Mouse (Mus musculus) neural tube, embryonic 10.5 days (tissue): ENCODE measurements around the gene Xndc1.
"Not testable (repeated sequence)": the region's sequence is repeated elsewhere in the genome, so short reads cannot be mapped to it uniquely, and the experiment has no call there.

ENCODE experiments used
- DNase-seq: peaks from one replicate; pipeline ENCODE4 v3.0.0-alpha.2; 2017; ENCODE audit warnings: low spot score; ENCODE audit errors: extremely low spot score

The Xndc1 gene

GRCm38 (mm10) chr7:102065046-102065891 lies at the start of gene Xndc1, which contains the start of the genes Rnf121 and Xntrpc:
TSS of gene Xndc1 (plus strand) at chr7:102065511.
TSS of gene Rnf121 (minus strand) at chr7:102065469.
TSS of gene Xntrpc (plus strand) at chr7:102065713.
- DNase-seq, result peak; percentile 93

- no peak for DNase-seq
Observed at GRCm38 (mm10) chr7:102016936-102017335, 48.4 kb upstream of the Xndc1 start.

GRCm38 (mm10) chr7:102017452-102017851 lies 47.9 kb upstream of the Xndc1 start:
- DNase-seq, result no peak

GRCm38 (mm10) chr7:102018034-102018433 lies 47.3 kb upstream of the Xndc1 start:
- no peak for DNase-seq

GRCm38 (mm10) chr7:102018590-102018989 lies 46.7 kb upstream of the Xndc1 start, which contains the start of gene Il18bp:
TSS of gene Il18bp (minus strand) at chr7:102018690.
- no peak for DNase-seq

- DNase-seq, result no peak
Observed at GRCm38 (mm10) chr7:102019362-102019761, 45.9 kb upstream of the Xndc1 start.

- DNase-seq, result not testable (repeated sequence)
Observed at GRCm38 (mm10) chr7:102020934-102021333, 44.4 kb upstream of the Xndc1 start.

GRCm38 (mm10) chr7:102023821-102024220 lies 41.5 kb upstream of the Xndc1 start:
- no peak for DNase-seq

GRCm38 (mm10) chr7:102025187-102026119 lies 39.9 kb upstream of the Xndc1 start:
- no peak for DNase-seq

GRCm38 (mm10) chr7:102034904-102035303 lies 30.4 kb upstream of the Xndc1 start:
- no peak for DNase-seq

GRCm38 (mm10) chr7:102035534-102035933 lies 29.8 kb upstream of the Xndc1 start:
- DNase-seq, result no peak

GRCm38 (mm10) chr7:102037318-102037717 lies 28.0 kb upstream of the Xndc1 start:
- no peak for DNase-seq

- no peak for DNase-seq
Observed at GRCm38 (mm10) chr7:102042314-102042713, 23.0 kb upstream of the Xndc1 start.

GRCm38 (mm10) chr7:102048524-102048923 lies 16.8 kb upstream of the Xndc1 start:
- not testable (repeated sequence) for DNase-seq

- no peak for DNase-seq
Observed at GRCm38 (mm10) chr7:102061353-102061752, 4.0 kb upstream of the Xndc1 start.

GRCm38 (mm10) chr7:102062203-102062602 lies 3.1 kb upstream of the Xndc1 start:
- no peak for DNase-seq

GRCm38 (mm10) chr7:102063891-102064290 lies 1.4 kb upstream of the Xndc1 start:
- no peak for DNase-seq

- no peak for DNase-seq
Observed at GRCm38 (mm10) chr7:102064655-102065045, 661 bp upstream of the Xndc1 start.

GRCm38 (mm10) chr7:102066363-102066762 lies 1.1 kb downstream of the Xndc1 start:
- DNase-seq, result no peak

- no peak for DNase-seq
Observed at GRCm38 (mm10) chr7:102076714-102077296, 11.5 kb downstream of the Xndc1 start.

GRCm38 (mm10) chr7:102078517-102078916 lies 13.2 kb downstream of the Xndc1 start:
- no peak for DNase-seq
